Mouse (Mus musculus): ENCODE results near the gene Msl2.

Gene Msl2

GRCm38 (mm10) chr9:101074332-101075021 is 576 bp downstream of the Msl2 start:
- in situ Hi-C loops (cut with MboI; ENCODE audit: low sequenced_read_pairs), result no loop called here

- in situ Hi-C loops (cut with MboI; ENCODE audit: low sequenced_read_pairs), result no loop called here
Measured at GRCm38 (mm10) chr9:101075091-101075581, 1.2 kb downstream of the Msl2 start.

GRCm38 (mm10) chr9:101075694-101076093 is 1.8 kb downstream of the Msl2 start:
- in situ Hi-C loops (cut with MboI; ENCODE audit: low sequenced_read_pairs), result no loop called here

- in situ Hi-C loops (cut with MboI; ENCODE audit: low sequenced_read_pairs), result no loop called here
Measured at GRCm38 (mm10) chr9:101076095-101076875, 2.4 kb downstream of the Msl2 start.

GRCm38 (mm10) chr9:101077486-101077885 is 3.6 kb downstream of the Msl2 start:
- in situ Hi-C loops (cut with MboI; ENCODE audit: low sequenced_read_pairs), result no loop called here

GRCm38 (mm10) chr9:101078579-101078978 is 4.7 kb downstream of the Msl2 start:
- in situ Hi-C loops (cut with MboI; ENCODE audit: low sequenced_read_pairs), result no loop called here

- in situ Hi-C loops (cut with MboI; ENCODE audit: low sequenced_read_pairs), result no loop called here
Measured at GRCm38 (mm10) chr9:101080046-101080685, 6.3 kb downstream of the Msl2 start.

GRCm38 (mm10) chr9:101083728-101084127 is 9.8 kb downstream of the Msl2 start:
- in situ Hi-C loops (cut with MboI; ENCODE audit: low sequenced_read_pairs), result no loop called here

GRCm38 (mm10) chr9:101095425-101095824 is 21.5 kb downstream of the Msl2 start:
- in situ Hi-C loops (cut with MboI; ENCODE audit: low sequenced_read_pairs), result no loop called here

- in situ Hi-C loops (cut with MboI; ENCODE audit: low sequenced_read_pairs), result no loop called here
Measured at GRCm38 (mm10) chr9:101096461-101096860, 22.6 kb downstream of the Msl2 start.

- in situ Hi-C loops (cut with MboI; ENCODE audit: low sequenced_read_pairs), result no loop called here
Measured at GRCm38 (mm10) chr9:101097542-101097941, 23.6 kb downstream of the Msl2 start.

- in situ Hi-C loops (cut with MboI; ENCODE audit: low sequenced_read_pairs), result no loop called here
Measured at GRCm38 (mm10) chr9:101099445-101099844, 25.5 kb downstream of the Msl2 start.

GRCm38 (mm10) chr9:101100163-101100562 is 26.3 kb downstream of the Msl2 start:
- in situ Hi-C loops (cut with MboI; ENCODE audit: low sequenced_read_pairs), result no loop called here

- in situ Hi-C loops (cut with MboI; ENCODE audit: low sequenced_read_pairs), result no loop called here
Measured at GRCm38 (mm10) chr9:101101547-101101946, 27.6 kb downstream of the Msl2 start.

- in situ Hi-C loops (cut with MboI; ENCODE audit: low sequenced_read_pairs), result no loop called here
Measured at GRCm38 (mm10) chr9:101102288-101102687, 28.4 kb downstream of the Msl2 start.

GRCm38 (mm10) chr9:101104931-101105330 is 31.0 kb downstream of the Msl2 start:
- in situ Hi-C loops (cut with MboI; ENCODE audit: low sequenced_read_pairs), result no loop called here

- in situ Hi-C loops (cut with MboI; ENCODE audit: low sequenced_read_pairs), result no loop called here
Measured at GRCm38 (mm10) chr9:101105735-101106134, 31.8 kb downstream of the Msl2 start.

GRCm38 (mm10) chr9:101107386-101107785 is 33.5 kb downstream of the Msl2 start:
- in situ Hi-C loops (cut with MboI; ENCODE audit: low sequenced_read_pairs), result no loop called here

GRCm38 (mm10) chr9:101110013-101110412 is 36.1 kb downstream of the Msl2 start:
- in situ Hi-C loops (cut with MboI; ENCODE audit: low sequenced_read_pairs), result no loop called here

GRCm38 (mm10) chr9:101113317-101113716 is 39.4 kb downstream of the Msl2 start:
- in situ Hi-C loops (cut with MboI; ENCODE audit: low sequenced_read_pairs), result no loop called here

- in situ Hi-C loops (cut with MboI; ENCODE audit: low sequenced_read_pairs), result no loop called here
Measured at GRCm38 (mm10) chr9:101114182-101114884, 40.4 kb downstream of the Msl2 start.
